Mouse (Mus musculus): ENCODE results near the gene Slco1c1. TPM values are rescaled to one million over a fixed set of nuclear protein-coding genes. Genes with fewer than 3 reads are reported as not detected.

Gene Slco1c1
- polyA plus RNA-seq, 1 experiment from 2014 or later, result 13.5 TPM

DNA sequence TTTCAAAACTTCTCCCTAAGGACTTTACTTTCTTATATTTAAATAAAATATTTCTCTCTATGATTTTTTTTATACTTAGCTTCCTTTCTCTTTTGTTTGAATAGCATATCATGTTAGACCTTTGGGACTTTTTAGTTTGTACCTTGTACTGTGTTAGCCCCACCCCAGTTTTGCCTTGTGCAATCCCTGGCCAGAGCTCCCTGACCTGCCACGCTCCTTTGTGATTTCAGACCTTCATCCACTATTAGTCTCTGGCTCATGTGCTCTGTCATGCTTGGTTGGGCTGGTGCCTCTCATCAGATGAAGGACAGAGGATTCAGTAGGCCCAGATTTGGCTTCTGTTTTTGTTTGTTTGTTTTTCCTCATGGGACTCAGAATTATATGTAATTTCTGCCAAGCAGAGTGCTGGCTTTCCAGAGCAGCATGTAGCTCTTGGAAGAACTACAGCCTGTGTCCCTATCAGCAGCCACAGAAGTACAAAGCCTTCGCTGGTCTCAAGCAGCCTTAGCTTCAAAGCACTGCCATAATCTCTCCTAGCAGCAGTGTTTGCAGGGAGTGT lies 86.6 kb downstream of the Slco1c1 start:
- DNase-seq (ENCODE audit: low spot score) (no peak), ATAC-seq (no peak)
- H3K4me2 ChIP-seq (ENCODE audit: low read length), result no peak overlapping the region
- H3K9ac ChIP-seq (ENCODE audit: low read length), result no peak overlapping the region
- H3K27ac ChIP-seq (ENCODE audit: low read depth, low read length), result no peak overlapping the region
- no peak overlapping the region for H3K4me3 ChIP-seq (ENCODE audit: low read depth, low read length)
- 77% methylated on average over 2 of the region's 2 CpGs for WGBS
- no peaks in the 10 kb centered on the region for H3K4me1 ChIP-seq (ENCODE audit: control insufficient read depth, insufficient read depth, low read length)
- H3K9me3 ChIP-seq (replicated peaks; ENCODE audit: control insufficient read depth, low read length), result no peaks in the 10 kb centered on the region
- no peaks in the 10 kb centered on the region for H3K27me3 ChIP-seq (replicated peaks; ENCODE audit: control insufficient read depth, insufficient read depth, low read length)
- no peaks in the 10 kb centered on the region for H3K36me3 ChIP-seq (ENCODE audit: control insufficient read depth, insufficient read depth, low read length)

DNA sequence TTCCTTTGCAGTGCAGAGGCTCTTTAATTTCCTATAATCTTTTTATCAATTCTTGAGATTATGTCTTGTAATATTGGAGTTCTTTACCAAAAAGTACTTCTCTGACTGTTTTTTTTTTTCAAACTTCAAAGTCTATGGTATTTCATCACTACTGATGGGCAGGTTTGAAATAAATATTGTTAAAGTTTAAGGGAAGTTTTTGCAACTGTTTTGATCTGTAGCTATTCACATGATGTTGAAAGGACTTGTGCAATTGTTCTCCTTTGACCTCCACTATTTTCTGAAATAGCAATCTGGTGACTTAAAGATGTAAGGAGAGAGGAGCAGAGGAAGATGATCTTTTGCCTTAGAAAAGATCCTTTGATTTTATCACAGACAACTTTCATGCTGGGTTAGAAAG lies 89.8 kb downstream of the Slco1c1 start:
- no peak overlapping the region for H3K4me2 ChIP-seq (ENCODE audit: low read length)
- no peaks in the 10 kb centered on the region for H3K9me3 ChIP-seq (replicated peaks; ENCODE audit: control insufficient read depth, low read length)
- ATAC-seq (no peak), DNase-seq (ENCODE audit: low spot score) (no peak)
- H3K4me3 ChIP-seq (ENCODE audit: low read depth, low read length), result no peak overlapping the region
- H3K27ac ChIP-seq (ENCODE audit: low read depth, low read length), result no peak overlapping the region
- H3K36me3 ChIP-seq (ENCODE audit: control insufficient read depth, insufficient read depth, low read length), result no peaks in the 10 kb centered on the region
- H3K4me1 ChIP-seq (ENCODE audit: control insufficient read depth, insufficient read depth, low read length), result no peaks in the 10 kb centered on the region
- no peaks in the 10 kb centered on the region for H3K27me3 ChIP-seq (replicated peaks; ENCODE audit: control insufficient read depth, insufficient read depth, low read length)
- no peak overlapping the region for H3K9ac ChIP-seq (ENCODE audit: low read length)

DNA sequence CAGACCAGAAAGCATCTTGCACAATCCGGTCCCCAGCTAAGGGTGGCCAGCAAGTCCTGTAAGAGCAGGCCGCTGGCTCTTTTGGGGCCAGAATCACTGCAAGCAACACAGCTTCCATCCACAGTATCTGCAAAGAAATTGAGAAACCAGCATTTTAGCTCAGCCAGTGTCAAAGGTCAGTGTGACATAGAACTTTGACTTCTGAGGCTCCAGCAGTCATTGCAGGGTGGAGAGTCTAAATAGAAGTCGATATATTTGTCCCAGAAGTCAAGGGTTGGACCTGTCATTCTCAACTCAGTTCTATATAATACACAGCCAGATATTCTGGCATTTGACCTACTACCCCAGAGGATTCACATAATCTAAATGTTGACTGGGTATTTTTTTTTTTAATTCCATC lies 91.2 kb downstream of the Slco1c1 start:
- ATAC-seq (no peak), DNase-seq (ENCODE audit: low spot score) (no peak)
- H3K27ac ChIP-seq (ENCODE audit: low read depth, low read length), result no peak overlapping the region
- H3K9me3 ChIP-seq (replicated peaks; ENCODE audit: control insufficient read depth, low read length), result no peaks in the 10 kb centered on the region
- no peaks in the 10 kb centered on the region for H3K36me3 ChIP-seq (ENCODE audit: control insufficient read depth, insufficient read depth, low read length)
- no peak overlapping the region for H3K9ac ChIP-seq (ENCODE audit: low read length)
- H3K4me2 ChIP-seq (ENCODE audit: low read length), result no peak overlapping the region
- no peaks in the 10 kb centered on the region for H3K4me1 ChIP-seq (ENCODE audit: control insufficient read depth, insufficient read depth, low read length)
- no peaks in the 10 kb centered on the region for H3K27me3 ChIP-seq (replicated peaks; ENCODE audit: control insufficient read depth, insufficient read depth, low read length)
- H3K4me3 ChIP-seq (ENCODE audit: low read depth, low read length), result no peak overlapping the region
- WGBS, result 91% methylated on average over 3 of the region's 3 CpGs

Other genes with a start within 250 kb of the Slco1c1 start
- not detected in 2 replicates for gene Slco1b2, start 105.2 kb downstream of the Slco1c1 start, polyA plus RNA-seq (2014; fragmentation: Nextera tagmentation; extraction: Ambion mirVana)
- not detected in 2 replicates for gene Gm5724, start 249.4 kb downstream of the Slco1c1 start, polyA plus RNA-seq (2014; fragmentation: Nextera tagmentation; extraction: Ambion mirVana)

All from forebrain, embryonic 14.5 days (tissue).